Mouse (Mus musculus): ENCODE measurements around the gene Olfr1512. TPM values are rescaled to one million over a fixed set of nuclear protein-coding genes. Genes with fewer than 3 reads are reported as not detected.

Olfr1512 gene
- total RNA-seq, 2 experiments from 2014 or later, result not detected

Other genes with a start within 250 kb of the Olfr1512 start
- gene Supt16, start 181.8 kb downstream of the Olfr1512 start, total RNA-seq (2021), result 10 to 100 TPM; 25.9 to 26.7 TPM
- gene Chd8, start 121.4 kb downstream of the Olfr1512 start, total RNA-seq (2021), result 10 to 100 TPM; 50.1 to 51.9 TPM
- 10 to 100 TPM; 35.5 to 36.7 TPM for gene Tox4, start 100.0 kb downstream of the Olfr1512 start, total RNA-seq (2021)
- gene Rab2b, start 99.6 kb downstream of the Olfr1512 start, total RNA-seq (2021), result 1 to 10 TPM; 5.5 to 7.1 TPM
- gene Mettl3, start 74.0 kb downstream of the Olfr1512 start, total RNA-seq (2021), result 10 to 100 TPM; 19.1 to 19.5 TPM
- 1 to 10 TPM; 2.2 to 2.9 TPM for gene Sall2, start 50.4 kb downstream of the Olfr1512 start, total RNA-seq (2021)
- gene Olfr1513, start 22.8 kb downstream of the Olfr1512 start, total RNA-seq (2021), result not detected
- not detected for gene Olfr1511, start 18.2 kb upstream of the Olfr1512 start, total RNA-seq (2021)
- gene Olfr1510, start 35.2 kb upstream of the Olfr1512 start, total RNA-seq (2021), result not detected
- gene Olfr1509, start 63.8 kb upstream of the Olfr1512 start, total RNA-seq (2021), result not detected
- gene Olfr1508, start 88.3 kb upstream of the Olfr1512 start, total RNA-seq (2021), result not detected
- not detected for gene Olfr1507, start 116.6 kb upstream of the Olfr1512 start, total RNA-seq (2021)

Measured in heart, postnatal 14 days (tissue).